Mouse (Mus musculus): ENCODE results near the gene Hecw2.

Hecw2 gene

DNA sequence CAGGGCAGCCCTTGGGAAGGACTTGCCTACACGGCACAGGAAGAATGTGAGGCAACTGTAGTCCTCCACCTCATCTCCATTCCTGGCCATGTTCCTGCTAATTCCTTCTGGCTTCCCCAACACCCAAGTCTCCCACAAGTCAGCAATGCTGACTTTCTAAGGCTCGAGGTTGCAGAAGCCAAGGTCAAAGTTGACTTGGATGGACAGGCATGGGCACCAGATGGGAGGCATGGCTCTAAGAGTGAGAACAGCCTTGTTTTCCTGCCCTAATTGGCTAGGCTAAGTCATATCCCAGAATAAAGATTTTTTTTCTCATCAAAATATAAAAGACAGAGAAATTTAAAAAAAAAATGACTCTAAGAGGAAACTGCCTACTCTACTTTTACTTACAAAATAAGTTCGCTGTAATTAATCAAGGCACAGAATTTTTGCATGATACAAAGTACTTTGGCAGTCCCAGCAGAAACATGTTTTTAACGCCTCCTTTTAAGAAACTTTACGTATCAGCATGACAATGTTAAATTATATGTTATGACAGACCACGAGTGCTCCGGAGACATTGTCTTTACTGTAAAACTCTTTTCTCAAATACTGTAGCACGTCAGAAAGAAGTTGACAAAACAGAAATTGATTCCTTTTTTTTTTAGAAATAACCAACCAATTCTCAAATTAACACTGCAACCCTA, 83.9 kb downstream of the Hecw2 start:
- peak in 1 of 2 experiments; percentile 6 for DNase-seq

DNA sequence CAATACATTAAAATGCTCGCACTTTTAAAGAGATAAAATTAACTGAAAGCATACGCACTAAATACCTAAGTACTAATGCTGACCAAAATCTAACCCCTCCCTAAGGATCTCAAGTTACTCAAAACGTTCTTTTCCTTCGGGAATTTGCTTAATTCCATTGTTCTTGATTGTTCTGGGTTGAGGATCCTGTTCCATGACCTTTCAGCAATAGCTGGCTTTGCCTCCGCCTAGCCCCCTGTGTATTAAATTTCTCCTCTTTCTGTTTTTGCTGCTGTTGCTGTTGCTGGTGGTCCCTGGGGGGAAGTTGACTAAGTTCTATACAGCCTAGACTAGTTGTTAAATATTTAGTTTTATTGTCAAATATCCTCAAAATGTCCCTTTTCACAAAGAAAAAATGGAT, 85.7 kb downstream of the Hecw2 start:
- no peak for DNase-seq

DNA sequence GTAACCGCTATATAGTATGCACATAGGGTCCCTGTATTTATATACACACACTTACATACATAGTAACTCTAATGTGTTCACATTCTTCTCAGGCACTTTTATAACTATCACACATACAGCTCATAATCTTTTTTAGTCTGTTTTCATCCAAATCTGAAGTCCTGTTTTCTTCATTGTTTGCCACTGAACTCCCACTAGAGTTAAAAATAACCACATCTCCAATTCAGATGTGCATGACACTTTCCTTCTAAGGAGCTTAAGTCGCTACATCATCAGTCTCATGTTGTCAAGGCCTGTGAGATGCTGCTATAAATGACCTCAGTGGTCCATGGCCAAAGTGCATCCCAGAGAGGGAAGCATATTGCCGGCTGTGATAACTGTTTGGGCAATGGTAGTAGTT, 88.2 kb downstream of the Hecw2 start:
- no peak for DNase-seq

DNA sequence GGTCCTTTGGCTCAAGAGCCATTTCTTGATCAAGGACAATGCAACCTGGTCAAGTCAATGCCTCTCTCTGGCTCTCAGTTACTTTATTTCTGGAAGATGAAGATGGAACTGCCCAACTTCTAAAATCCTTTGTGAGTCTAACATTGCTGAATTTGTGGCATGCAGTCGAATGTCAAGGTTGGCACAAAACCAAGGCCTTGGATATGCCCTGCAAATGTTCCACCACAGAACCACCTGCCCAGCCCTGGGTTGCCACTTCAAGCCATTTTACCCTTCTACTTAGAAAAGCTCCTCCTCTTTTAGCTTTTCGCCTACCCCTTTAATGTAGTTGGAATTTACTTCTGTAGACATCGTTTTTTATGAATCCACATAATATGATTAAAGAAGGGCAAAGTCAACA, 115.3 kb downstream of the Hecw2 start:
- no peak for DNase-seq

DNA sequence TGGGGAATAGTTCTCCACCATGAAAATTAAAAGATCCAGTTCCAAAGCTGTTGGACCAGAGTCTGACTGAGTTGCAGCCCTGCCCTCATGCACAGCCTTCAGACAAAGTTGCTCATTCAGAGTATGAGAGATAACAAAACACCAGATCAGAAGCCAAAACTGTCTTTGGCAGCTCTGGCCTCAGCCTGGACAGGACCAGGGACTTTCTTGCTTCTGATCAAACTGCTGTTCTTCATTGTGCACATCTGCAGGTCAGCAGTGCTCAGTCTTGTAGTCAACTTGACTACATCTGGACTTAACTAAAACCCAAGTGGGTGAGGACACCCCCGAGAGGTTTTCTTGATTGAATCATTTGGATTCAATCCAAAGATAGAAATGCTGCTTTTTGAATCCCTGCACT, 120.5 kb downstream of the Hecw2 start:
- DNase-seq = no peak

DNA sequence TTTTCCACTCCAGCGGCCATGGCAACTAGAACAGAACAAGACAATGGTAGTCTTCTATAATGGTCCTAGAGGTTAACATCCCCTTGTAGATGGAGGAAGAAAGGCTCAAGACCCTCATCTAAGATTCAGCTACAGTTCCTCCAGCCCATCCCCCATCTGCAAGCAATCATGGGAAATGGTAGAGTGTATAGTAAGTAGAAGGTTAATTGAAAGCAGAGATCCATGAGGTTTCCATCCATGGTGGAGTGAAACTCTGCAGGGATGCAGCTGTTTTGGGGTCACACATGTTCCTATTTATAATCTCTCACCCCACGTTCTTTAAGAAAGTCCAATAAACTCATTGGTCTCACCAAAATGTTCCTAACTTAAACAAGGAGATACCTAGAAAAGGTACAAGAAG, 124.8 kb downstream of the Hecw2 start:
- no peak for DNase-seq

DNA sequence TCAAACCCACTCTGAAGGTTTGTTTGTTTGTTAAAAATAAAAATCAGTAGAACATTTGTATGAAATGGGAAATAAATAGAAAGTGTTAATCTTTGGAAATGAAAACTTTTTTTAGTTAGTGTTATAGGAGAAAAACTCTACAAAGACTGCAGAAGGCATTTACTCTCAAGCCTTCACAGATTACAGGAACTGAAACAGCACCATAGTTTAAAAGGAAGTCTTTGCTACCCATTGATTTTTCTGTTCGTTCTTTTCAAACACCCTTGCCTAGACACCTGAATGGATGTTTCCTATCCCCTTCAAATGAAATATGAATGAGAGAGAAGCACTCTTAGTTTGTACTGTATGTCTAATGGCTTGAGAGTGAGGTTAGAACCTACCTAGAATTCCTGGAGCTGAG, 126.7 kb downstream of the Hecw2 start:
- no peak for DNase-seq

DNA sequence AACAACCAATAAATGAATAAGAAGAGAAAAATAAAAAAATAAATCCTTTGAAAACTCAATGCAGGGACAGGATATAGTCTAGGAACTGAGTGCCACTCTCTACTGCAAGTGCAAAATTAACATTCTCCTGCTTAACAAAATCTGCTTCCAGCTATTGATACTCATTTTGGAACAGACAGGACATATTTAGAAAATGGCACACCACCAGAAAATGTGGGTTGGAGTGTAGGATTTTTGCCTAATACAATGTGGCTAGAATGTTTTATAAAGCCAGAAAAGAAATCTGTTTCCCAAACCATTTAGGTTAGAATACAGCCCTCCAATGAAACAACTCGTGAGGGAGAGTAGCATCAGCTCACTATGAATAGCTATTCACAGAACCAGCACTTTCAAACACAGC, 129.5 kb downstream of the Hecw2 start:
- no peak for DNase-seq

DNA sequence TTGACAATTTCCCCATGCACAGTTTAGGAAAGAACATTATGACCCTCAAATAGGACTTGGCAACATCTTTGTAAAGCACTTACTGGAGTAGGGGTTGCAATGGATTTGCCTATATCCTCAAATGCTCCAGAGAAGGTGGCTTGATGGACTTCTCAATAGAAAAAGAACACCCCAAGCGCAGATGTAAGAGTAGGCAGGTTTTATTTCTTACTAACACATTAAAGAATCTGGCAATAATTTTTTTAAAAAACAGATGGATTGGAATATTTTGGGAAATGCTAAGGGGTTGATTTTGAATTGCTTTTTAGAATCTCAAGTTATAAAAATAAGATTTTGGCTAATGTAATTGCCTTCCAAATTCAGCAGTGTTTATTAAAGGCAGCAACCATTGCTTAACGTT, 133.9 kb downstream of the Hecw2 start:
- DNase-seq = no peak

DNA sequence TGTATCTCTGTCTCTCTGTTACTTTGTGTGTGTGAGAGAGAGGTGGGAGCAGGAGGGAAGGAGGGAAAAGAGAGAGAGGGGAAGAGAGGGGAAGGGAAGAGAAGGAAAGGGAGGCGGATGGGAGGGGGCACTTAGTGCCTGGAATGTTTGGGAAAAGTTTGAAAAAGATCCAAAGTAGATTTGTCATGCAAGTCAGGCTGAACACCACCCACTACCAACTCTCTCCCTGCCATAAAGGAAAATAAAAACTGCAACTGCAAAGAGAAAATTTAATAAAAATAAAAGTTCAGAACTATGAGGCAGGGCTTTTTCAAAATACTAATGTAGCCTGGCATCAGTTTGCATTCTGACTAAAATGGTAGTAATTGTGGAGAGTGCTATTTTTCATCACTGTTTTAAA, 135.2 kb downstream of the Hecw2 start:
- DNase-seq = no peak

DNA sequence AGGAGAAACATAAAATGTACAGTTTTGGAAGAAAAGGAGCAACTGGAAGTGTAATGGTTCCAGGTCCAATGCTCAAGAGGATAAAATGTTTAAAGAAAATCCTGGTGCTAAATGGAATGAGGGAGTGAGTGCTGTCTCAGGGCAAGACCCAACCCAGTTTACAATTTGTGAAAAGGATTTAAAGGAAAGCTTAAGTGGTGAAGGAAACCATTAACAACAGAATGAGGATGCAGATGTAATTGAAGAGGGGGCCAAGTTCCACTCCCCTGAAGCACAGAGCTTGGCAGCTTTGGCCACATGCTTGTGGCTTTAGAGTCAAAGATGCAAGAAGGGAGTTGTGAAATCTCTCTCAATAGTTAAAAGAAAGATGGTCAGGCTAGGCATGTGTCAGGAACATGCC, 142.2 kb downstream of the Hecw2 start:
- no peak for DNase-seq

DNA sequence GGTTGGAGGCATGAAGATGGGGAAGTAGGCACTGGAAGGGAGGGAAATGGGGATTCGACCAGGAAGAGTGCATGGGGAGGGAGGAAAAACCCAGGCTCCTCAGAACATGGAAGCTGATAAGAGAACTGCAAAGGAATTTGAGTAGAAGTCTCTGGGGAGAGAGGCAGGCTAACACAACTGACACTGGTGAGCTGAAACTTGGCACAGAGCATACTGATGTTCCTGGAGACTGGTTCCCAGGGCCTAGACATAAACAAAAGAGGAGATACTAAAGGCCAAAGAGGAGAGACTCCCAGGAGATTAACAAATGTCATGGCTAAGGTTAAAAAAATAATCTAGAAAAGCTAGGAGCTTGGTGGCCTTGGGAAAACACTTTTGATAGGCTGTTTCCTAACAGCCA, 148.0 kb downstream of the Hecw2 start:
- peak; percentile 11 to 49 for DNase-seq

DNA sequence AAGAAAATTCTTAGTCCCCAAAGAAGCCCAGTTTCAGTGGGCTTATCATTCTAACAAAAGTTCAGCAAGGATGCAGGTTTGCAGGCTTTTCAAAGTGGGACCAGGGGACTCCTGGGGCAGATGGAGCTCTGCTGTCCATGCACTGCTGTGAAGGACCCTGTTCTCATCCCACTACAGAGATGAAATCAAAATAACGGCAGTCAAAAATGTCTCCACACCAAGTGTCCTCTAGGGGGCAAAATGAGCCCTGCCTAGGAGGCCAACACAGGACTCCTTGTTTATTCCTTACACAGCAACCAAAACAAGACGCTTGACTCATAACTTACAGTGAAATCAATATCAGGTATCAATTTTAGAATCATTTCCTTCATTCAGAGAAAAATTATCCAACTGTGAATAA, 155.9 kb downstream of the Hecw2 start:
- peak; percentile 28 to 62 for DNase-seq

DNA sequence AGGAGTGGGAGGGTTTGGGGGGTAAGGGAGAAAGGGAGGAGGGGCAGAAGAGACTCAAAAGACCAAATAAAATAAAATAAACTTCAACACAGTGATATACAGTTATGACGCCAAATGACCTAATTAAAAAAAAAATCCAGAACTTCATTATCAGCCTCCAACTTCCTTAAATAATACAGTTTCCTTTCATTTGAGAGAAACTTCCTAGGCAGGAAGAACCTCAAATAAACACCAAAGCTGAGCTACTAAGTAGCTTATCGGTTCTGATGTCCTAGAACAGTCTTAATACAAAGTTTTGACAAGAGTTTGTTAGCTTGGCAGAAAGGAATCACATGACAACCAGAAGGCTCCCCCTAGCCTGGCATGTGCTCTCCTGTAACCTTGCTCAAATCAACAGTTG, 177.3 kb downstream of the Hecw2 start:
- peak in 1 of 2 experiments; percentile 4 for DNase-seq

DNA sequence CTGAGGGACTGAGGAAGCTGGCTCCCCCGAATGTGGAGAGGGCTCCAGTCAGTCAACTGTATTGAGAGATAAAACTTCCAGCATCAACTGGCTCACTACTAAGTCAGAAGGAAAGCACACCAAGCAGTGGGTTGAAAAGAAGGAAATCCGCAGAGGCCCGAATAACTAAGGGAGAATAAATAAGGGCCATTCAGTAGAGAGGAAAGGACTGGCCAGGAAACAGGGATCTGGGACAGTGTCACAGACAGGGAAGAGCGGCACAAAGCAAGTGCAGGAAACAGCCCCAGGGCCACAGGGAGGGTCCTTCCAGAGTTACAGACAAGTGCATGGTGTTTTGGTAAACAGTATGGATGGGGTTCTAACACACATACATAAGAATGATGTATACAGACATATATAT, 179.2 kb downstream of the Hecw2 start:
- peak; percentile 5 to 10 for DNase-seq

DNA sequence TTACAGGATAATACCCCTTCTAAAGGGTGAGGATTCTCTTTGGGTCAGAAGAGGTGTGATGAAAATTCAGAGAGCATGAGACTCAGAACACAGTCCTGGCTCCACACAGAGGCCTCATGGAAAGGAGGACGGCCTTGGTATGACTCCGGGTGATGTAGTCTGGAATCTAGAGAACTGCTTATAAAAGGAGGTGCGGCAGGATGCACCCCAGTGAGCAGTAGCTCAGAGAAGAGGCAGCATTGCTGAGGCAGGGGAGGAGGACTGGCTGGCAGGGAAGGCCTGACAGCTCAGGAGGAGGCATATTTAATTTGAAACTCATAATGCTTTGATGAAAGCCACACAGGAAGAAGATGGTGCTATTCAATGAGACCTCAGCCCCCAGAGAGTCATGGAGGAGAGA, 182.6 kb downstream of the Hecw2 start:
- DNase-seq = no peak

DNA sequence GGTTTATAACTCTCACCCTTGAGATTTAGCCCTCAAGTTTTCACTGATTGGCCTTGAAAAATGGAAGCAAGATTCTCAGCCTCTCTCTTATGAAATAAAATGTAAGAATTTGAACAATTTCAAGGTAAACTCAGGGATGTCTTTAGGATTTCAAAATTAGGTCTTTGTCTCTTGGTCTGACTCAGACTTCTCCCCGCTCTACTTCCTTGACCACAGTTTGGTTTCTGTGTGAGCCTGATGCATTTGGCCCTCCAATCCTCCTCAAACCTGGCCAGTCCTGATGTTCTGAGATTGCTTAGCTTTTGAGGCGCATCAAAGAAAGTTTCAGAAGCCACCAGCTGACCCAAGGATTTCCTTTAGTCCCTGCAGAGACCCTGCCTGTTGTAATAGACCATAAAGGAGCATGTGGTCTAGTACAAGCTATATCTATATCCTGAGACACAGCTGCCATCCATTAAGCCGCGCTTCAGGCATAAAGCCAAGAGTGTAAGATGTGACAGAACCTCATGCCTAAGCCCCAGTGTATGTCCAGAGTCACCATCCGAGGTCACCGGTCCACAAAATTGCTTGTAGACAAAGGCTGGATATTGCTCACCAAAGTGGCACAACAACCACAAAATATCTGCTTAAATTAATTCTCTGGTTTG, 185.4 kb downstream of the Hecw2 start:
- DNase-seq = no peak

DNA sequence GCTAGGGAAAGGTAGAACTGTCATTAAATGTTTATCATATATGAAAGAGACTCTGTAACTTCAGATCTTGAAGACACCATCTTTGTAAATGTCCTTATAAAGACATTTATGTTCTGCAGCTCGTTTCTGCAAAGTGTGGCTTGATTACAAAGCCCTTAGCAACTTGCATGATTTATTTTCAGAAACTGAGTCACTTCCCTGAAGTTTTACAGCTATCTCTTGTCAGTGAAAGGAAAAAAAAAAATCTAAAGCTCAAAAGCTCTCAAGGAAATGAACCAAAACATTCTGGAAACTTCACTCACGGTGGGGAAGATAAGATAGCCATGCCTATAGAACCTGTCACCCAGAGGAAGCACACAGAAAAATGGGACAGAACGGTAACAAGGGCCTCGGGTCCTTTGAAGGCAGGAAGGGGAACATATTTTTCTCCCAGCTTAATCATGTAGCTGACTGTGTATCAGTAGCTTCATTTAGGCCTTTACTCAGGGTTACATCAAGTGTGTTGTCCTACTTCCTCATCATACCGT, 189.0 kb downstream of the Hecw2 start:
- no peak for DNase-seq

DNA sequence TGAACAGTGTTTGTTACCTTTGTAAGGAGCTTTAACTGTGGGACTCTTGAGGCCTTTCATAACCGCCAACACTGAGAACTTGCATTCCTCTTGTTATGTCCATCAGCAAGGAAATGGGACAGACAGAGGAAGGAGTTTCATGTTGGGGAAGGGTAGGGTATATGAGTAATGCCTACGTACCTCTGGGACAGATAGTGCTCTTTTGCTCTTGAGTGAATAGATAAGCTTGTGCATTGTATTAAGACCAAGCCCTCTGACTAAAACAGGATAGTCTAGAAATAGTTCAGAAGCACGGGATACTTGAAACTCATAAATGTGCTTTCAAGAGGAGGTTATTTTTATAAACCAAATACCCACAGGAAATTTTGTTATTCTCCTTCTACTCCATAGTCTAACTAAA, 191.7 kb downstream of the Hecw2 start:
- no peak for DNase-seq

DNA sequence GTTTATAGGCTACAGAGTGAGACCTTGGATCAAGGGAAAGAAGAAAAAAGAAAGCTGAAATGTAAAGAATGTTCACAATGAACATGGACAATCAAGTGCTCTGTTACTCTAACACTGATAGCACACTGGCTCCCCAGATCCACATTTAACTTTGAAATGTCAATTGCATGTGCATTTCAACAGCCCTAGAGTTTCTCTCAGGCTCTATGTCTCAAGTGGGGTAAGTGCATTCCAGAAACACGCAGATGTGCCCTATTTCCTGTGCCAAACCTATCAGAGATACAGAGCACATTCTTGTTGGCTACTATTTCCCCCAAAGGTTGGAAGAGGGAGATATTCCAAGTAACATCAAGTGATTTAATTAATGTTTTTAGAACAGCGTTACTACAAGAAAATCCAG, 192.9 kb downstream of the Hecw2 start:
- no peak for DNase-seq

DNA sequence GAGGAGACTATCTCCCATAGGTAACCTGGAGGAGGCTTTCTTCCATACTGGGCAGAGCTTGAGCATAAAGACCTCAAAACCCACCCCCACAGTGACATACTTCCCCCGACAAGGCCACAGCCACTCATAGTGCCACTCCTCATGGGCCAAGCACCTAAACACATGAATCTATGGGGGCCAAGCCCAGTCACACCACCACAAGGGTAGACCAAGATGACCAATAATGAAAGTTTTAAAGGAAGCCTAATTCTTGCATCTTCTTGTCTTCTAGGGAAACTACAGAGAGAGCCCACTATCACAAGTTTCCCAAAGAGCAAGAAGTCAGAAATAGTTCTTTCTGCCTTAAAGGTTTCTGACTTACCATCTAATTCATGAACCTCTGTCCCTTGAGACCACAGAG, 197.7 kb downstream of the Hecw2 start:
- no peak for DNase-seq

DNA sequence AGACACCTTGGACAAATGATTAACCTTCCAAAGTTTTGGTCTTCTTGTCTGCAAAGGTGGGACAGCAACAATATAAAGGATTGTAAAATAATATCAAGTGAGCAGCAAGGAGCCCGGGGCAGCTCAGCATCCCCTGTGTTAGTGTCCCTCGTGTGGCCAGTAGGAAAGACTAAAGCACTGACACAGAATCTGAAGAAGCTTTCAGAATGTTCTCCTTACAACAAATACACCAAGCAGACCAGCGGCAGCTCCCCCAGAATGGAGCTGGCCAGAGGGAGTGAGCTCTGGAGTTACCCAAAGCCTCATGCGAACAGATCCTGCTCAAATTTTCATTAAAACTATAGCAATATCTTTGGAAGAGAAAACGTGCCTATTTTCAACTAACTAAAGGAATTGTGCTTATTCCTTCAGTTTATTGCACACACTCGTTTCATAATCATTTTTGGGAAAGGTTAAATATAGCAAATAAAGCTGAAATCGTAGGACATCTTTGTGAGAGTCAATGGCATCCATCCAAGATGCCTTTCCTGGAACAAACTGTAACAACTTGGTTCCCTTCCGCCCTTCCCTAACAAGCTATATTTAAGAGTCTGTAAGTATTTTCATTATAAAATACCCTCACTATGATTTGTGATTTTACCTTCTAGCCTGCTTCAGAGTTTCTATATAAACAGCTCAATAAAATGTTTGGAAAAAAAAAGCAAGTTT, 208.6 kb downstream of the Hecw2 start:
- peak; percentile 18 to 72 for DNase-seq

DNA sequence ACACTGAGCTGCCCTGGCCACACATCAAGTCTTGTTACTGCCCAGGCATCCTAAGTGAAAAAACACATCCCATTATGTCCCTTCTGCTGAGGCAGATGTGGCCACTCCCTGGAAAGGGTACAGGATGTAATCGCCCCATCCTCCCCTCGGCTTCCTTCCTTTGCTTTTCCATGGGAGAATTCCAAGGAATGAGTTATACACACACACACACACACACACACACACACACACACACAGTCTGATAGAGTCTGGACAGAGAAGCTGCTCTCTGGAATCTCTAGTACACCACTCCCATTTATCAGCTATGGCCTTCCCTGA, 216.5 kb downstream of the Hecw2 start:
- DNase-seq = peak; percentile 72 to 81

DNA sequence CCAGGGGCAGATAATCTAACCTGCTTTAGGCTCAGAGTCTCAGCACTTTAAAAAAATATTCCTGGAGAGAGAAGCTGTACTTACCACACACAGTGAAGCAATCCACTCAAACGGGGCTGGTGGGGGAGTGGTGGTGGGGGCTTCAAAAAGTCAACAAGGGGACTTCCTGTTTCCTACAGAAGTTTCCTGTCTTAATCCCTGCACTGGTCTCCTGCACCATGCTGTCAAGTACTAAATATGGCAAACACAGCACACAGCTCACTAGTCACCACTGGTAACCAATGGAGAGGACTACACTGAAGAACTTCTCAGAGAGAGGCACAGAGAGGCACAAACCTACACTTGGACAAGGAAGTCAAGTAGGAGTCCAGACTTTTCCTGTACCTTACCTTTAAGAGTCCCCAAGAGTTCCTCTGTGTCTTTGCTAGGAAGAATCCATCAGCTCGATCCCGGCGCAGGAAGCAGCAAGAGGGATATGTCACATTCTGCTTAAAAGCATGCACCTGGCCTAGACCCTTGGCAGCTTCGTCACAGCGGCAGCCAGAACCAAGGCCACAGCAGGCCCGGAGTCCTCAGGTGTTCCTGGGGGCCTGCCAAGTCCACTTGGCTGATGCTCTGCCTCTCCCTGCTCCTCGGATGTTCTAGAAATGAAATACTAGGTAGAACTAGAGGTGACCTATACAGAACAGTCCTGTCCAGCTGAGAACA, 217.0 kb downstream of the Hecw2 start:
- peak in 1 of 2 experiments; percentile 74 for DNase-seq

Measured in kidney, postnatal 36 days (tissue).